Mouse (Mus musculus): Measurements from ENCODE around the gene Abl2.

DNA sequence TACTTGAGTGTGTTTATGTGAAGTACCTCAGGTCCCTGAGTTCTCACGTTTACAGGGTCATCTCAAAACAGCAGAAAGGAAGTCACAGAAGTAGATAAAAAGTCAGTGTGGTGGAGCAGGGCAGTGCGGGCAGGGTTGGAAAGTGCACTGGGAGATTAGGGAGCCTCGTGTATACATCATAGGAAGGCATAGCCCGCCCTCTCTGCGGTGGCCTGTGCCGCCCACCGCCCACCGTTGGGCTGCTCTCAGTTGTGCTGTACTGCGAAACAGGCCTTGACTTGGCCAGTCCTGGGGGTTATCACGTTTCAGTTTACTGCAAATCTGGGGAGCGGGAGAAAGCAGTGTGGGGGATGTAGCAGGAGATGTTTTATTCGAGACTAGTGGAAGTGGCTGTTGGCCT lies 84.2 kb downstream of the Abl2 start:
- no peak for TF ChIP-seq CTCF (IDR thresholded peaks at IDR 0.05; ENCODE audit: borderline replicate concordance, insufficient read depth, low read depth, low read length)
- TF ChIP-seq POLR2A (IDR thresholded peaks at IDR 0.05; ENCODE audit: borderline replicate concordance, insufficient read depth, low read length) = no peak
